Mouse (Mus musculus) cerebellum, adult 2 months (tissue): Measurements from ENCODE around the gene Bhlhe41.

Experiments used
- CTCF ChIP-seq: fragments of 200-500 bp; IDR thresholded peaks from 2 replicates; pipeline ENCODE4 v1.5.1; 2011; ENCODE audit warnings: low read depth, mild to moderate bottlenecking, control low read depth, low read length, moderate library complexity, borderline replicate concordance; ENCODE audit not compliant: insufficient read depth
- POLR2A ChIP-seq: fragments of 200-500 bp; IDR thresholded peaks from 2 replicates; pipeline ENCODE4 v1.6.1; 2011; ENCODE audit warnings: low read length, control low read depth, borderline replicate concordance; ENCODE audit not compliant: insufficient read depth

- TF ChIP-seq POLR2A: no peak
- TF ChIP-seq CTCF: no peak
Observed at GRCm38 (mm10) chr6:145832927-145833326, 32.4 kb downstream of the Bhlhe41 start.
